Mouse (Mus musculus) embryonic facial prominence, embryonic 14.5 days (tissue): Measurements from ENCODE around the gene Crocc2. TPM values are rescaled to one million over a fixed set of nuclear protein-coding genes. Genes with fewer than 3 reads are reported as not detected.
A peak's percentile ranks its signal among the peaks of the same experiment; 100 is the strongest.

Experiments
- ATAC-seq: fragments of 200-750 bp; cut with Nextera tagmentation; 2 replicates; pipeline ENCODE4 v1.8.0; 2017; ENCODE audit warnings: low read depth, moderate number of reproducible peaks, moderate TSS enrichment
- DNase-seq: peaks from one replicate; pipeline ENCODE4 v3.0.0-alpha.2; 2015; ENCODE audit warnings: low spot score
- H3K27ac ChIP-seq: fragments of 300-500 bp; sonication (generic); replicated peaks from 2 replicates; pipeline ENCODE4 v1.5.1; 2014; ENCODE audit warnings: low read depth, mild to moderate bottlenecking, low read length, moderate library complexity
- H3K27me3 ChIP-seq: fragments of 300-500 bp; sonication (generic); replicated peaks from 2 replicates; pipeline ENCODE4 v1.6.1; 2014; ENCODE audit warnings: low read length; ENCODE audit not compliant: control insufficient read depth, insufficient read depth
- H3K36me3 ChIP-seq: fragments of 300-500 bp; sonication (generic); 2 replicates; pipeline ENCODE4 v1.6.1; 2014; ENCODE audit warnings: low read length, mixed read lengths; ENCODE audit not compliant: control insufficient read depth, insufficient read depth
- H3K4me1 ChIP-seq: fragments of 300-500 bp; sonication (generic); 2 replicates; pipeline ENCODE4 v1.6.1; 2014; ENCODE audit warnings: antibody characterized with exemption, low read length; ENCODE audit not compliant: control insufficient read depth, insufficient read depth
- H3K4me2 ChIP-seq: fragments of 300-500 bp; sonication (generic); 2 replicates; pipeline ENCODE4 v1.6.1; 2014; ENCODE audit warnings: low read depth, mild to moderate bottlenecking, low read length, moderate library complexity, mixed read lengths
- H3K4me3 ChIP-seq: fragments of 300-500 bp; sonication (generic); 2 replicates; pipeline ENCODE4 v1.5.1; 2014; ENCODE audit warnings: low read depth, mild to moderate bottlenecking, low read length
- H3K9ac ChIP-seq: fragments of 300-500 bp; sonication (generic); 2 replicates; pipeline ENCODE4 v1.6.1; 2014; ENCODE audit warnings: low read depth, mild to moderate bottlenecking, low read length, moderate library complexity, mixed read lengths
- H3K9me3 ChIP-seq: fragments of 300-500 bp; sonication (generic); 2 replicates; pipeline ENCODE4 v1.6.1; 2016; ENCODE audit warnings: low read length; ENCODE audit not compliant: control insufficient read depth
- WGBS: fragments of 180-500 bp; shearing (Covaris S2); extraction: QIAGEN DNeasy Blood & Tissue Kit; methylation state at CpG from one replicate; pipeline ENCODE4 v1.1.7; 2014; 5-methylcytosine and 5-hydroxymethylcytosine counted together
- polyA plus RNA-seq: library from polyadenylated mRNA; unstranded; fragments of >200 nt; fragmentation: Nextera tagmentation; extraction: Ambion mirVana; gene quantifications from 2 replicates; pipeline ENCODE4 v1.2.1, GENCODE M21; 2014

Crocc2 gene
- polyA plus RNA-seq, 1 experiment from 2014 or later = 3.0 TPM

- no peaks in the 10 kb centered on the region for H3K9me3 ChIP-seq
- H3K27ac ChIP-seq = no peak overlapping the region
- WGBS = 64% methylated on average over 8 of the region's 8 CpGs
- no peak overlapping the region for H3K4me2 ChIP-seq
- H3K36me3 ChIP-seq = no peaks in the 10 kb centered on the region
- H3K4me3 ChIP-seq = no peak overlapping the region
- H3K27me3 ChIP-seq = no peaks in the 10 kb centered on the region
- no peak for ATAC-seq
- no peak for DNase-seq
- H3K9ac ChIP-seq = no peak overlapping the region
- H3K4me1 ChIP-seq = no peaks in the 10 kb centered on the region; the same call in 1 of the 2 replicates
These were observed 35.8 kb upstream of the Crocc2 start for GRCm38 (mm10) chr1:93132676-93133075.

- H3K9ac ChIP-seq = no peak within 1 kb of the TSS
- no peaks in the 10 kb centered on the region for H3K36me3 ChIP-seq
- WGBS = 81% methylated on average over 12 of the region's 12 CpGs
- H3K27ac ChIP-seq = no peak within 1 kb of the TSS
- DNase-seq = no peak
- no peak within 1 kb of the TSS for H3K4me3 ChIP-seq
- no peaks in the 10 kb centered on the region for H3K9me3 ChIP-seq
- no peak within 1 kb of the TSS for H3K4me2 ChIP-seq
- H3K27me3 ChIP-seq = no peaks in the 10 kb centered on the region
- ATAC-seq = no peak
- H3K4me1 ChIP-seq = no peaks in the 10 kb centered on the region
These were observed 33.4 kb upstream of the Crocc2 start, which contains the start of gene Agxt for GRCm38 (mm10) chr1:93135036-93135526. Gene Agxt (plus strand): TSS chr1:93135240.

- no peak overlapping the region for H3K4me2 ChIP-seq
- H3K27ac ChIP-seq = no peak overlapping the region
- H3K9ac ChIP-seq = no peak overlapping the region
- no peak overlapping the region for H3K4me3 ChIP-seq
- no peaks in the 10 kb centered on the region for H3K9me3 ChIP-seq
- ATAC-seq (no peak), DNase-seq (no peak)
- no peaks in the 10 kb centered on the region for H3K27me3 ChIP-seq
- no peaks in the 10 kb centered on the region for H3K36me3 ChIP-seq
- 82% methylated on average over 5 of the region's 6 CpGs for WGBS
- no peaks in the 10 kb centered on the region for H3K4me1 ChIP-seq
These were observed 30.0 kb upstream of the Crocc2 start for GRCm38 (mm10) chr1:93138534-93138933.

GRCm38 (mm10) chr1:93139713-93140112 is 28.8 kb upstream of the Crocc2 start:
- Histone ChIP-seq H3K4me2 (no peak overlapping the region), H3K27ac (no peak overlapping the region), H3K9ac (no peak overlapping the region), H3K9me3 (no peaks in the 10 kb centered on the region), H3K27me3 (no peaks in the 10 kb centered on the region), H3K4me1 (no peaks in the 10 kb centered on the region), H3K36me3 (no peaks in the 10 kb centered on the region), H3K4me3 (no peak overlapping the region)
- ATAC-seq (no peak), DNase-seq (no peak)
- 79% methylated on average over 7 of the region's 7 CpGs for WGBS

GRCm38 (mm10) chr1:93142871-93143270 is 25.7 kb upstream of the Crocc2 start:
- WGBS = 83% methylated on average over 1 of the region's 1 CpGs

GRCm38 (mm10) chr1:93144176-93144575 is 24.3 kb upstream of the Crocc2 start:
- no peak for ATAC-seq

More at GRCm38 (mm10) chr1:93142871-93143270, 25.7 kb upstream of the Crocc2 start:
- Histone ChIP-seq H3K4me1 (no peaks in the 10 kb centered on the region), H3K4me2 (no peak overlapping the region), H3K4me3 (no peak overlapping the region), H3K9me3 (no peaks in the 10 kb centered on the region), H3K27me3 (no peaks in the 10 kb centered on the region), H3K36me3 (no peaks in the 10 kb centered on the region), H3K27ac (no peak overlapping the region), H3K9ac (no peak overlapping the region)
- ATAC-seq (no peak), DNase-seq (no peak)

GRCm38 (mm10) chr1:93150907-93151661 is 17.4 kb upstream of the Crocc2 start:
- H3K4me1 ChIP-seq = no peaks in the 10 kb centered on the region
- no peak overlapping the region for H3K4me2 ChIP-seq
- no peak for DNase-seq
- H3K9ac ChIP-seq = no peak overlapping the region
- WGBS = 65% methylated on average over 2 of the region's 2 CpGs
- H3K36me3 ChIP-seq = no peaks in the 10 kb centered on the region
- no peaks in the 10 kb centered on the region for H3K27me3 ChIP-seq
- no peak overlapping the region for H3K27ac ChIP-seq
- no peak overlapping the region for H3K4me3 ChIP-seq
- ATAC-seq = no peak
- no peaks in the 10 kb centered on the region for H3K9me3 ChIP-seq

More at GRCm38 (mm10) chr1:93144176-93144575, 24.3 kb upstream of the Crocc2 start:
- WGBS = 77% methylated on average over 9 of the region's 9 CpGs
- no peak for DNase-seq
- no peaks in the 10 kb centered on the region for H3K9me3 ChIP-seq
- H3K27me3 ChIP-seq = no peaks in the 10 kb centered on the region
- H3K9ac ChIP-seq = no peak overlapping the region
- H3K4me1 ChIP-seq = no peaks in the 10 kb centered on the region
- no peak overlapping the region for H3K27ac ChIP-seq
- H3K4me3 ChIP-seq = no peak overlapping the region
- H3K36me3 ChIP-seq = no peaks in the 10 kb centered on the region
- H3K4me2 ChIP-seq = no peak overlapping the region

- Histone ChIP-seq H3K9ac (no peak overlapping the region), H3K4me3 (no peak overlapping the region), H3K36me3 (no peaks in the 10 kb centered on the region), H3K4me2 (no peak overlapping the region), H3K27ac (no peak overlapping the region), H3K9me3 (no peaks in the 10 kb centered on the region), H3K27me3 (no peaks in the 10 kb centered on the region), H3K4me1 (no peaks in the 10 kb centered on the region)
- no peak for DNase-seq
- ATAC-seq = peak; percentile 39; the same call in 1 of the 2 replicates
- 80% methylated on average over 4 of the region's 4 CpGs for WGBS
These were observed 11.0 kb upstream of the Crocc2 start for GRCm38 (mm10) chr1:93157566-93157965.

- no peaks in the 10 kb centered on the region for H3K27me3 ChIP-seq
- no peaks in the 10 kb centered on the region for H3K4me1 ChIP-seq
- no peak overlapping the region for H3K9ac ChIP-seq
- WGBS = 67% methylated on average over 8 of the region's 8 CpGs
- H3K4me2 ChIP-seq = no peak overlapping the region
- H3K36me3 ChIP-seq = no peaks in the 10 kb centered on the region
- H3K4me3 ChIP-seq = no peak overlapping the region
- no peaks in the 10 kb centered on the region for H3K9me3 ChIP-seq
- H3K27ac ChIP-seq = no peak overlapping the region
- DNase-seq (no peak), ATAC-seq (no peak)
These were observed 9.6 kb upstream of the Crocc2 start for GRCm38 (mm10) chr1:93158916-93159315.
